ENCODE assay signal across 12 mouse cellular contexts in genomic region chr10:76650662-76651342, GRCm38 (mm10). TPM values are rescaled to one million over a fixed set of nuclear protein-coding genes. Genes with fewer than 3 reads are reported as not detected.
DNase-seq lines count a peak whose midpoint lies in the region; ATAC-seq and TF ChIP-seq lines count a peak whose summit lies in the region.
"Had no signal": no experiment of that assay in that cellular context is flagged by ENCODE, and none has a peak within 500 bp of the region (broad histone marks: within the 10 kb centered on the region; RNA-seq: fewer than 3 reads in every experiment).

No protein-coding gene starts in this region.

- WGBS in heart, embryonic 10.5 days, result 56% methylated on average over 12 of the region's 12 CpGs
- 34% methylated on average over 12 of the region's 12 CpGs for WGBS in intestine, embryonic 15.5 days

- 0 out of 2 replicates have a peak, but pooled peaks cover 5% of the 10 kb centered on the region for H3K4me1 ChIP-seq in heart, embryonic 10.5 days
- peaks cover 8% of the 10 kb centered on the region; the same call in 1 of the 2 replicates for H3K4me1 ChIP-seq in intestine, embryonic 15.5 days (replicated peaks)
- H3K4me1 ChIP-seq: midbrain, embryonic 13.5 days had no signal

- peak overlapping the region; percentile 59; the same call in 1 of the 2 replicates for H3K27ac ChIP-seq in heart, embryonic 10.5 days
- peak overlapping the region; percentile 74 for H3K27ac ChIP-seq in intestine, embryonic 15.5 days
- H3K27ac ChIP-seq: heart, embryonic 13.5 days; midbrain, embryonic 13.5 days had no signal

- TF ChIP-seq CTCF in Patski (IDR thresholded peaks at IDR 0.05), result no peak

- H3K9me3 ChIP-seq in heart, embryonic 10.5 days, result no peaks in the 10 kb centered on the region
- no peaks in the 10 kb centered on the region for H3K9me3 ChIP-seq in intestine, embryonic 15.5 days
- H3K9me3 ChIP-seq: heart, embryonic 13.5 days; midbrain, embryonic 13.5 days had no signal

- no peak for ATAC-seq in Patski
- peak; percentile 78 for ATAC-seq in intestine, embryonic 15.5 days
- no peak for ATAC-seq in erythroblast, adult 5-6 weeks (replicated peaks; ENCODE audit: low FRiP score, poor library complexity, severe bottlenecking)
- ATAC-seq: midbrain, embryonic 13.5 days had no signal

- in situ Hi-C loops in Patski (cut with MboI; ENCODE audit: low pct_unique_long_range_greater_than_20kb), result no loop called here

- no peak overlapping the region for H3K4me2 ChIP-seq in intestine, embryonic 15.5 days (replicated peaks)
- H3K4me2 ChIP-seq: heart, embryonic 13.5 days; midbrain, embryonic 13.5 days had no signal

- no peak overlapping the region for H3K4me3 ChIP-seq in heart, embryonic 10.5 days
- H3K4me3 ChIP-seq in intestine, embryonic 15.5 days (replicated peaks), result no peak overlapping the region
- H3K4me3 ChIP-seq: heart, embryonic 13.5 days; midbrain, embryonic 13.5 days had no signal

- H3K36me3 ChIP-seq in heart, embryonic 10.5 days, result no peaks in the 10 kb centered on the region
- H3K36me3 ChIP-seq in intestine, embryonic 15.5 days, result no peaks in the 10 kb centered on the region
- H3K36me3 ChIP-seq: heart, embryonic 13.5 days; midbrain, embryonic 13.5 days had no signal

- no peak for DNase-seq in heart, embryonic 10.5 days (ENCODE audit: low spot score)
- no peak for DNase-seq in heart, postnatal 4 days
- DNase-seq in Patski (ENCODE audit: low read depth, low spot score), result peak; percentile 73
- peak; percentile 53 for DNase-seq in lung, postnatal 14 days
- DNase-seq in adrenal gland, adult 8-10 months, result no peak
- no peak for DNase-seq in kidney, adult 18-20 months
- DNase-seq: cerebellum, postnatal 36 days; liver had no signal

- CTCF ChIA-PET in Patski (lab: Charles Lee), result no interaction called here

- H3K27me3 ChIP-seq in heart, embryonic 10.5 days (ENCODE audit: insufficient read depth, poor library complexity, severe bottlenecking), result no peaks in the 10 kb centered on the region
- no peaks in the 10 kb centered on the region for H3K27me3 ChIP-seq in Patski
- no peaks in the 10 kb centered on the region for H3K27me3 ChIP-seq in intestine, embryonic 15.5 days (replicated peaks)
- H3K27me3 ChIP-seq: heart, embryonic 13.5 days; midbrain, embryonic 13.5 days had no signal

- H3K9ac ChIP-seq in intestine, embryonic 15.5 days, result no peak overlapping the region
- H3K9ac ChIP-seq: heart, embryonic 13.5 days; midbrain, embryonic 13.5 days had no signal

- POLR2A ChIA-PET in Patski (lab: Charles Lee), result no interaction called here

RNA-seq across cellular contexts. Expression of gene Col6a2, which starts 27.4 kb away (rescaled TPM):
- 17.1 and 19.7 TPM in 2 replicates for polyA plus RNA-seq in heart, embryonic 10.5 days (2016; fragmentation: Nextera tagmentation; extraction: Ambion mirVana)
- total RNA-seq in heart, postnatal 4 days (2021), result 100 to 1,000 TPM; 201 to 217 TPM
- polyA plus RNA-seq in Patski (2021), result 6.2 TPM
- 274 and 282 TPM in 2 replicates for polyA plus RNA-seq in intestine, embryonic 15.5 days (2015; fragmentation: Nextera tagmentation; extraction: Ambion mirVana)
- total RNA-seq in adrenal gland, adult 8-10 months (2022), result 10 to 100 TPM; 18.2 to 48.1 (median 25.2) TPM
- total RNA-seq in erythroblast, adult 5-6 weeks (2015; ENCODE audit: low replicate concordance), result 0.84 TPM in 1 of 2 replicates, not detected in the other
- 0.14 TPM in 1 of 2 replicates, not detected in the other for total RNA-seq in erythroblast, adult 5-6 weeks (2017; ENCODE audit: low replicate concordance)

Comparison
In these comparisons a context has a peak if more than half of its experiments do, and no peak if none do; other contexts are left out.
1. DNase-seq: peak in Patski (single experiment) and lung, postnatal 14 days (single experiment); none in heart, embryonic 10.5 days (single experiment), heart, postnatal 4 days (single experiment), adrenal gland, adult 8-10 months (single experiment) and kidney, adult 18-20 months (single experiment).
2. RNA of gene Col6a2, which starts 27.4 kb away (total RNA-seq): 201 to 217 TPM in heart, postnatal 4 days and 18.2 to 48.1 TPM in adrenal gland, adult 8-10 months; 0.14 to 0.84 TPM in erythroblast, adult 5-6 weeks; every median in the first group is over 10 times any median in the second.